Mouse (Mus musculus): ENCODE results near the gene Psmg1.

The Psmg1 gene

DNA sequence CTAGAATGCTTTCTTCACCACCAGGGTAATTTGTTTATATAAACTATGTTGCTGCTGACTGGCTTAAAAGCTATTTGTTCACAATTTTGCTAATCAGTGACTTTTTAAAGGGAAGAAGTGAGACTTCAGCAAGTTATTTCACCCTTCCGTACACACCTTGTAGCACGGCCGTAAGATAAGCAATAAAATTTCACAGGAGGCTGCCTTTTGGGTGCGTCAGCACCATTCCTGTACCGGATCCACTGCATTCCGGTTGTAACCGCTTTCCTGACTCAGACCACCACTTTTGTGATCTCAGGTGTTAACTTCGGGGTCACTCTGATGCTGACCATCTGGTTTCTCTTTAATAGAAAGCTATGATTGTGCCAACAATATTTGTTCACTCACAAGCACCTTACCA, 32.7 kb downstream of the Psmg1 start:
- DNase-seq (ENCODE audit: low read depth, low spot score), result no peak

DNA sequence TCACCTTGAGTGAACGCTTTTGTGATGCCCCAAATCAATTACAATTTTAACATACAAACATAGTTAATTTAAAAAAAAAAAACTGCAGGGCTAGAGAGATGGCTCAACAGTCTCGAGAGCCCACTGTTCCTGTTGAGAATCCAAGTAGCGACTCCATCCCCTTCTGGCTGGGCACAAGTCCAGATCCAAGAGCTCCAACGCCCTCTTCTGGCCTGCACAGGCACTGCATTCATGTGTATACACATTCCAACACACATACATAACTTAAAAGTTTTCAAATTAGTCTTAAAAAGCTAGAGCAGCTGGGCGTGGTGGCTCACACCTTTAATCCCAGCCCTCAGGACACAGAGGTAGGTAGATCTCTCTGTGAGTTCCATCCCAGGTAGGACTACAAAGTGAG, 34.1 kb downstream of the Psmg1 start:
- DNase-seq (ENCODE audit: low read depth, low spot score), result peak; percentile 82

DNA sequence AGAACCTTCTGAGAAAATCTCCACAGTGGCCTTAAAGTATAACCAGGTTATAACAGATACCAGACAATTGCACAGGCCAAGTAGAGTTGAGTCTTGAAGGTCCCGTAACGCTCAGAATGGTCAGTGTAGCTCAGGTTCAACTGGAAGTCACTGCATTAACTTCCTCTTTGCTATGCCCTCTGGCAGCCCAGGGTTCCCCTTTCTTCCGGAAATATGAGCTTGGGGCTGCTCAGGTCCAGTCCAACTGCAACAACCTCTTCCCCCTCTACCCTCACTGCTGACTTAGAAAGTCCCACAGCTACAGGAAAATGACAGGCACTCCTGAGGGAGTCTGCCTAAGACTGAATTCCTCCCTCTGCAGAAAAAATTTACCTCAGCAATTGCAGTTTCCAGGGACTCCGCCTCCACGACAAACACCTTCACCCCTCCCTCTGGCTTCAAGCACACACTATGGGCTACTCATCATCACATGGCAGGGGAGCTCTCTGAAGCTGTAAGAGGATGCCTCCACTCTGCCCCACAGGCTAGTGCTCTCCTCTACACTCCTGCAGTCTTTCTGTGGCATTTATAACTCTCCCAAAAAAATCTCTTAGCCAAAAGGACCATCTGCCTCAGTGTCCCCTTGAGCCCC, 34.9 kb downstream of the Psmg1 start:
- no peak for DNase-seq (ENCODE audit: low read depth, low spot score)

DNA sequence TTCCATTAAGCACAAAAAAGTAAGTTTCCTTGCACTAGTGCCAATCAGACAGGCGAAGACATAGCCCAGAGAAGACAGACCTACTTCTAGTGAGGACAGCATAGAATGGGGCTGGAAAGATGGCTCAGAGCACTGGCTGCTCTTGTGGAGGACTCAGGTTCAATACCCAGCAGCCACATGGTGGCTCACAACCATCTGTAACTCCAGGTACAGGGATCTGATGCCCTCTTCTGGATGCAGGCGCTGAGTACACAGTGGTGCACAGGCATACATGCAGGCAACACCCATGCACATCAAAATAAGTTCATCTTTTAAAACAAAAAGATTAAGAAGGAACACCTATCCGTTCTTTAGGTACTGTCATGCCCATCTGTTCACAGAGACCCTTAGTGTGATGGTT, 36.4 kb downstream of the Psmg1 start:
- DNase-seq (ENCODE audit: low read depth, low spot score), result peak; percentile 51

DNA sequence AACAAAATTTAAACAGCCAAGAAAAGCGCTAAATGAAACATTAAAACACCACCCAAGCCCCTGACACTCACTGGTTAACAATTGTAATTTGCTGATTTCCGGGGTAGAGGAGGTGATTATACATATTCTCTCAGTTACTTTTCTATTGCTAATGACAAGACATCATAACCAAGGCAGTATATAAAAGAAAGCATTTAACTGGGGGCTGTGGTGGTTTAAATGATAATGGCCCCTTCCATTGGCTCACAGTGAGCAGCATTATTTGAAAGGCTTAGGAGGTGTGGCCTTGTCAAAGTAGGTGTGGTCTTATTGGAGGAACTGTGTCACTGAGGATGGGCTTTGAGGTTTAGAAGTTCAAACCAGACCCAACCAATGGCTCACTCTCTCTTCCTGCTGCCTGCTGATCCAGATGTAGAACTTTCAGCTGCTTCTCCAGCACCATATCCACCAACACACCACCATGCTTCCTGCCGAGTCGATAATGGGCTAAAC, 37.6 kb downstream of the Psmg1 start:
- peak; percentile 95 for DNase-seq (ENCODE audit: low read depth, low spot score)

DNA sequence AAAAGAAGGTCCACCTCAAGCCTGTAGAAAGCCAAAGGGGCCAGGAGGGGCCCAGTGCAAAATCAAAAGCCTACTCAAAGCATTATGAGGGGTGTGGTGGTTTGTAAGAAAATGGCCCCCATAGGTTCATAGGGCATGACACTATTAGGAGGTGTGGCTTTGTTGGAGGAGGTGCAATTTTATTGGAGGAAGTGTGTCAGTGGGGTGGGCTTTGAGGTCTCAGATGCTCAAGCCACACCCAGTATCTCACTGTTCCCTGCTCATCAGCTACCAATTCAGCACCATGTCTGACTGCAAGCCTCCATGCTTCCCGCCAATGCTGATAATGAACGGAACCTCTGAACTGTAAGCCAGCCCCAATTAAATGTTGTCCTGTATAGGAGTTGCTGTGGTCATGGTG, 39.3 kb downstream of the Psmg1 start:
- peak; percentile 94 for DNase-seq (ENCODE audit: low read depth, low spot score)

DNA sequence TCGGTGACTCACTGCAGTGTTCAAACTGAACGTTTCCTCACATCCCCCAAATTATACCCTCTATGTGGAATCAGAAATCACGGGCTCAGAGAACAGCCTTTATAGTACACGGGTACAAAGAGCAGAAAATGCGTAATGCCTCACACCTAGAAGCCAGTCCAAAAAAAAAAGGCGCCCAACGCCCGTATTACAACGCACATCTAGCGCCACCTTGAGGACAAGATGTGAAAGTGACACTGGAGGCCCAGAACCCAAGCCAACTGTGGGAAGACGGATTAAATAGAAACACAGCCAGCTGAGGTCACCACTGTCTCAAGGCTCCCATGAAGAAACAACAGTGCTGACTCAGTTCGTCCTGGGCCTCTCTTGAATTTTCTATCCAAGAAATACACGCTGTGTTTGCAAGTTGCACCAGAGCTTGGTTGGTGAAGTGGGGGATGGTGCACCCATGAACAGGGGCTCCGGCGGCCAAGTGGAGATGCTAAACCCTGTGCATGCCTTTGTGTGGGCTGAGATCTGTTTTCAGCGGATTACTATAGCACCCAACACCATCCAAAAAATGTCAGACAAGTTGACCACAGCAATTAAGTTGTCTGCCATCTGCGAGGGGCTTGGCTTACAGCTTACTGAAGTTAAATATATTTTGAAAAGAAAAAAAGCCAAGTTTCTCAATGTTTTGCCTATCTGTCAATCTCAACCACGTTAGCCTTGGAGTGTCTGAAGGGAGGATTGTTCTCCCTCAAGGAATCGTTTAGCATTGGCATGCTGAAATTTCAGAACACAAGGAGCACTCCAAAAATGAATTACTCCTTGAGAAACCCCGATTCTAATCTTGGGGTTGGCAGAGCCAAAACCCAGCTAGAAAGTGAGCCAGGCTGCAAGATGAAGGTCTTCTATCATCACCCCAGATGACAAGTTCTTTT, 45.1 kb downstream of the Psmg1 start:
- DNase-seq (ENCODE audit: low read depth, low spot score), result peak; percentile 82

DNA sequence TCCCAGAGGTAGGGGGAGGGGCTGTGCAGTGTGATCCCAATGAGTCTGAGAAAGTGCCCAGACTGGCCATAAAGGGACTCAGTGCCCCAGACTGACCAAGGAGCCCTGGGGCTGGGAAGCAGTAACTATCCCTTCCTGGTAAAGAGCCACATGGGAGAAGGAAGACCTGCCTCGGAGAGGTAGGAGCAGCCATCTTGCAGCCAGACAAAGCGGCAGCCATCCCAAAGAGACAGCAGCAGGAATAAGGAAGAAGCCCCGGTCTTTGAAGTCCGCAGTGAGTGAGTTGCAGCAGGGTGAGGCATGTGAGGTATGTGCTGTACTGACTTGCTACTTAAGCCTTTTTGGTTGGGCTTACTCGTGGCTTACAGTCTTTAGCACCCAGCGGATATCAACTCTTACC, 47.6 kb downstream of the Psmg1 start:
- peak; percentile 46 for DNase-seq (ENCODE audit: low read depth, low spot score)

DNA sequence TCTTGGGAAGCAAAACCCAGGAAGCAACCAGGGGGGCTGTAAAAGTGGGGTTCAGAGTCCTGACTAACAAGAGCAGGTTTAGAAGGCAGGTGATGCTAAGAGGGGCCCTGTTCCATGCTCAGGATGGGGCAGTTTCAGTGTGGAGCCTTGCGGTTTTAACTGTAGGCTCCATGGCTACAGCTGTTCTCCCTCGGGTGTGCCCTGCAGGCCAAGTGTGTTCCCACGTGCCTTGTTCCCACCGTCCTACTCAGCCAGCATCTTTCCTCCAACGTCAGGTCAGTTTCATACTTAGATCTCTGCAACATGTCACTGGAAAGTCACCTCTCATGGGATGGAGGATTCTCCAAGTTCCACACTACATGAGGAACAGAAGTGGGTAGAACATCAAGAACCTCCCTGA, 49.2 kb downstream of the Psmg1 start:
- no peak for DNase-seq (ENCODE audit: low read depth, low spot score)

DNA sequence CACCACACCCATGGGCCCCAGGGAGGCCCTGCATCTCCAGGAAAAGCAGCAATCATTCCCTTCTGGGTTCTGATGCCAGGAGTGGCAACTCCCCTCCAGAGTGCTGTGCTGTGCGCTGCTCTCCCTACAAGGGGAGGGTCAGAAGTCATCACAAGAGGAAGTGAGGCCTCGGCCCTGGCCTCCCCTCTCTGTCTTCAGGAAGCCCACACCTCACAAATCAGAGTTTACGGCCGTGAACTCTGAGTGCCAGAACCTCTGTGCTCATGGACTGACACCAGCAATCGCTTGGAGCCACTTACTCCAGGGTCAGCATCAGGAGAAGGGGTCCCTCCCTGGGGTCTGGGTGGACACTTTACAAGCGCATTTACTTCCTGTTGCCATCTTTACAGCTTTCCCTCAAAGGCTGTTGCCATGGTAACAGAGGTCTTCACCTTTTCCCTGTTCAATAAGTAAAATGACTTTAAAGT, 55.2 kb downstream of the Psmg1 start:
- DNase-seq (ENCODE audit: low read depth, low spot score), result peak; percentile 45

DNA sequence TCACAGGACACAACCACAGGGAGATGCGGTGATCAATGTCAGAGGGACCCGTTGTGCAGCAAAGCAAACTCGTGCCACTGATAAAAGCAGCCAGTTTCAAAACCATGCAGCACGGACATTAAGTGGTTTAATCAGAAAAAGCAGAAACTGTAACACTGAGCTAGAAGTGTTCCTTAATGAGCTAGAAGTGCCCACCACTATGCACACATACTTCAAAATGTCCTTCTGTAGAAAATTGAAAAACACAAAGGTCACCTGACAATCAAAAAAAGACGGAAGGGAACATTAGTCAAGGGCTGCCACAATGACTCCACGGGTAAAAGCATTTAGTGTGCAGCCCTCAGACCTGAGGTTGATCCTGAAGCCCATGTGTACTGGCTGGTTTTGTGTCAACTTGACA, 57.9 kb downstream of the Psmg1 start:
- no peak for DNase-seq (ENCODE audit: low read depth, low spot score)

DNA sequence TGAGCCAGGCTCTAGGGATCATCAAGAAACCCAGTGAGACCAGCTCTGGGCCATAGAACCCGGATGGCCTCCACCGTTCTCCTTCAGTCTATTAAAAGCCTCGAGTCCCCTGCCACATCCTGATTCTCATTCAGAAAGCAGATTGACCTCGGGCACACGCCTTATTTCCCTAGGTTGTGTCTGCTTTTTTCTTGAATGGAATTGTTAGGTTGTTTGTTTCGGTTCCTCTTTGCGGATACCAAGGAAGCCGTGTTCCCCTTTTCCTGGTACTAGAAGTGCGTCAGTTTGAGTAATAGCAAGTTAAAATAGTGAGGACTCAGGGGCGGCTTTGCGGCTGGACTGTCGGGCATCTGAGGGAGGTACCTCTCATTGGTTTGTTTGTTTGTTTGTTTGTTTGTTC, 59.3 kb downstream of the Psmg1 start:
- no peak for DNase-seq (ENCODE audit: low read depth, low spot score)

Measured in R1 (cell line).